Mouse (Mus musculus): ENCODE measurements around the gene Phb2. TPM values are rescaled to one million over a fixed set of nuclear protein-coding genes. Genes with fewer than 3 reads are reported as not detected.

Gene Phb2
- polyA plus RNA-seq, 1 experiment, result 104 TPM

- TF ChIP-seq POLR2A (IDR thresholded peaks at IDR 0.05; ENCODE audit: extremely low read depth, insufficient read depth, low read length) (no peak), CTCF (IDR thresholded peaks at IDR 0.05; ENCODE audit: extremely low read depth, insufficient read depth, low read length) (no peak)
- Histone ChIP-seq H3K27ac (ENCODE audit: insufficient read depth, low read length) (no peak overlapping the region), H3K4me3 (ENCODE audit: insufficient read depth, low read length) (no peak overlapping the region), H3K4me1 (ENCODE audit: control insufficient read depth, insufficient read depth, low read length) (no peaks in the 10 kb centered on the region; the same call in 1 of the 2 replicates)
Observed at GRCm38 (mm10) chr6:124718703-124719102, 6.6 kb downstream of the Phb2 start.

GRCm38 (mm10) chr6:124719354-124719978 is 7.3 kb downstream of the Phb2 start:
- TF ChIP-seq CTCF (IDR thresholded peaks at IDR 0.05; ENCODE audit: extremely low read depth, insufficient read depth, low read length) (no peak), POLR2A (IDR thresholded peaks at IDR 0.05; ENCODE audit: extremely low read depth, insufficient read depth, low read length) (no peak)
- Histone ChIP-seq H3K4me3 (ENCODE audit: insufficient read depth, low read length) (no peak overlapping the region), H3K27ac (ENCODE audit: insufficient read depth, low read length) (no peak overlapping the region), H3K4me1 (ENCODE audit: control insufficient read depth, insufficient read depth, low read length) (no peaks in the 10 kb centered on the region)

- H3K4me1 ChIP-seq (ENCODE audit: control insufficient read depth, insufficient read depth, low read length), result no peaks in the 10 kb centered on the region
- no peak overlapping the region for H3K27ac ChIP-seq (ENCODE audit: insufficient read depth, low read length)
- TF ChIP-seq CTCF (IDR thresholded peaks at IDR 0.05; ENCODE audit: extremely low read depth, insufficient read depth, low read length) (no peak), POLR2A (IDR thresholded peaks at IDR 0.05; ENCODE audit: extremely low read depth, insufficient read depth, low read length) (no peak)
- H3K4me3 ChIP-seq (ENCODE audit: insufficient read depth, low read length), result no peak overlapping the region
Observed at GRCm38 (mm10) chr6:124720904-124721303, 8.8 kb downstream of the Phb2 start.

- no peak overlapping the region for H3K4me3 ChIP-seq (ENCODE audit: insufficient read depth, low read length)
- no peaks in the 10 kb centered on the region for H3K4me1 ChIP-seq (ENCODE audit: control insufficient read depth, insufficient read depth, low read length)
- no peak for TF ChIP-seq POLR2A (IDR thresholded peaks at IDR 0.05; ENCODE audit: extremely low read depth, insufficient read depth, low read length)
- no peak for TF ChIP-seq CTCF (IDR thresholded peaks at IDR 0.05; ENCODE audit: extremely low read depth, insufficient read depth, low read length)
- no peak overlapping the region for H3K27ac ChIP-seq (ENCODE audit: insufficient read depth, low read length)
Observed at GRCm38 (mm10) chr6:124722876-124723473, 10.8 kb downstream of the Phb2 start.

- H3K27ac ChIP-seq (ENCODE audit: insufficient read depth, low read length), result no peak overlapping the region
- no peak overlapping the region for H3K4me3 ChIP-seq (ENCODE audit: insufficient read depth, low read length)
- TF ChIP-seq CTCF (IDR thresholded peaks at IDR 0.05; ENCODE audit: extremely low read depth, insufficient read depth, low read length) (no peak), POLR2A (IDR thresholded peaks at IDR 0.05; ENCODE audit: extremely low read depth, insufficient read depth, low read length) (no peak)
- no peaks in the 10 kb centered on the region for H3K4me1 ChIP-seq (ENCODE audit: control insufficient read depth, insufficient read depth, low read length)
Observed at GRCm38 (mm10) chr6:124723541-124723940, 11.4 kb downstream of the Phb2 start.

GRCm38 (mm10) chr6:124724472-124724871 is 12.3 kb downstream of the Phb2 start:
- H3K4me3 ChIP-seq (ENCODE audit: insufficient read depth, low read length), result no peak overlapping the region
- TF ChIP-seq POLR2A (IDR thresholded peaks at IDR 0.05; ENCODE audit: extremely low read depth, insufficient read depth, low read length), result no peak
- no peak for TF ChIP-seq CTCF (IDR thresholded peaks at IDR 0.05; ENCODE audit: extremely low read depth, insufficient read depth, low read length)
- no peak overlapping the region for H3K27ac ChIP-seq (ENCODE audit: insufficient read depth, low read length)
- no peaks in the 10 kb centered on the region for H3K4me1 ChIP-seq (ENCODE audit: control insufficient read depth, insufficient read depth, low read length)

GRCm38 (mm10) chr6:124728621-124729020 is 16.5 kb downstream of the Phb2 start:
- Histone ChIP-seq H3K4me1 (ENCODE audit: control insufficient read depth, insufficient read depth, low read length) (no peaks in the 10 kb centered on the region), H3K27ac (ENCODE audit: insufficient read depth, low read length) (no peak overlapping the region), H3K4me3 (ENCODE audit: insufficient read depth, low read length) (no peak overlapping the region)
- TF ChIP-seq CTCF (IDR thresholded peaks at IDR 0.05; ENCODE audit: extremely low read depth, insufficient read depth, low read length) (no peak), POLR2A (IDR thresholded peaks at IDR 0.05; ENCODE audit: extremely low read depth, insufficient read depth, low read length) (no peak)

- no peaks in the 10 kb centered on the region for H3K4me1 ChIP-seq (ENCODE audit: control insufficient read depth, insufficient read depth, low read length)
- no peak for TF ChIP-seq CTCF (IDR thresholded peaks at IDR 0.05; ENCODE audit: extremely low read depth, insufficient read depth, low read length)
- no peak for TF ChIP-seq POLR2A (IDR thresholded peaks at IDR 0.05; ENCODE audit: extremely low read depth, insufficient read depth, low read length)
- no peak overlapping the region for H3K4me3 ChIP-seq (ENCODE audit: insufficient read depth, low read length)
- H3K27ac ChIP-seq (ENCODE audit: insufficient read depth, low read length), result no peak overlapping the region; the same call in 1 of the 2 replicates
Observed at GRCm38 (mm10) chr6:124729850-124730705, 17.9 kb downstream of the Phb2 start.

GRCm38 (mm10) chr6:124731038-124731437 is 18.9 kb downstream of the Phb2 start:
- H3K27ac ChIP-seq (ENCODE audit: insufficient read depth, low read length), result no peak overlapping the region
- TF ChIP-seq CTCF (IDR thresholded peaks at IDR 0.05; ENCODE audit: extremely low read depth, insufficient read depth, low read length), result no peak
- TF ChIP-seq POLR2A (IDR thresholded peaks at IDR 0.05; ENCODE audit: extremely low read depth, insufficient read depth, low read length), result no peak
- H3K4me3 ChIP-seq (ENCODE audit: insufficient read depth, low read length), result no peak overlapping the region
- no peaks in the 10 kb centered on the region for H3K4me1 ChIP-seq (ENCODE audit: control insufficient read depth, insufficient read depth, low read length)

Data from cortical plate, adult 2 months (tissue).